Mouse (Mus musculus) spleen, adult 18-20 months (tissue): ENCODE results near the gene Rab12.

Experiments
- DNase-seq, 2 experiments: peaks; one replicate each; pipeline ENCODE4 v3.0.0; 2022; ENCODE audit warnings: mixed read lengths in 2 of 2

Rab12 gene

DNA sequence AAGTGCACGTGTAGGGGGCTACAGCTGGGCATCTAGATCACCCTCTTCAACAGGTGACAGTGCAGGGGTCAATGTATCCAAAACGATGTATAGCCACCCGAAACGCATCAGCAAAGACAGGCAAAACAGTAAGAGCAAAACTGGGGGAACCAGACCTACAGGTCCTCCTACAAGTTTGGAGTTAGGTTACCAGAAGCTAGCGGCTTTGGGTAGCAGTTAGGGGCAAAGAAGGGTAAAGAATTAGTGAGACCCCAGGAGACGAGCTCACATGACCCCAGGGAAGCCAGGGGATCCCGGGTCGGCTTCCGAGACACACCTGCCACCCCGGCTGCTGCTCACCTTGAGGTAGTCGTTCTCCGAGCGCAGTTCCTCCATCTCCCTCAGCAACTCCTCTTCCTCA, 71.6 kb downstream of the Rab12 start:
- no peak for DNase-seq

DNA sequence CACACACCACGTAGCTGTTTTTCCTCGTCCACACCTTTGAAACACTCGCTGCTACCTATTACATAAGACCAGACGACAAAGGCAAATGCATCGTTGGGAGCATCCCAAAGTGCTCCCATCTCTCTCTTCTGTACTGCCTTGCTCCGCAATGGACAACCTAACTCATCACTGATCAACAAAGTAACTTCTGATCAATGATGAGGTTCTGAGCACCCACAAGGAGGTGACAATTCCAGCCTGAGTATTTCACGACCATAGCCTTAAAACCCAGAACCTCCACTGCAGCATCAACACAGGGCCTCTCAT, 72.6 kb downstream of the Rab12 start:
- no peak for DNase-seq

DNA sequence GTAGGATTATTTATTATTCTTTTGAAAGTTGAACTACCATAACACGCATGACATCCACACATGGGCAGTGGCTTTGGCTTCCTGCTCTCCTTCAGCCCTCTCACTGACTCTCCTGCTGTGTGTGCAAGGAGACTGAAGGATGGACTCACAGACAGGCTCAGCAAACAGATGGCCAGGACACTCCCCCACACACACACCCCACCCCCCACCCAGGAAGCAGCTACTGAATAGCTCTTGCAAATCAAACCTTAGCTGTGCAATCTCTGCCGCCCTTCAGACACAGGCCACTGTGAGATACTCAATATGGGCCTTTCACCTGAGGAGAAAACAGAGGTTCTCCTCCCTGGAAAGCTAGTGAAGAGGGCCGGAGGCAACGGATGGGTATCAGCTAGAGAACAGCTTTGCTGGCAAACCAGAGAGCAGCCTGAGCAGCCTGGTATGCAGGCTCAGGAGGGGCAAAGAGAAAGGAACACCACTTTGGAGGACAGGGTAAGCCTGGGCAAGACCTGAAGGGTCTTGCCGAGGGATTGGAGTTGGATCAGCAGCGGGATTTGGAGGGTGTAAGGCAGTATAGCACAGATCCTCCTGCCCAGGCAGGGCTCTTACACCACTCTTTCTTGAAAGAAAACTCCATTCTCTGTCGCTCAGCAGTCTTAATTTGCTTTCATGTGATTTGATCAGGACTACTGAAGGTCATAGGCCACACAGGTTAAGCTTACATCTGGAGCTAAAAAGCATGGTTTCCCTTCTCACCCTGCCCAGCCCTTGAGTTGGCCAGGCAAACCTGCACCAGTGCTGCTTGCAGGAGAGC, 73.1 kb downstream of the Rab12 start:
- DNase-seq, result no peak
